Mouse (Mus musculus) layer of hippocampus, adult 8-10 months (tissue): ENCODE results near the gene Tmem262. TPM values are rescaled to one million over a fixed set of nuclear protein-coding genes. Genes with fewer than 3 reads are reported as not detected.
A peak's percentile ranks its signal among the peaks of the same experiment; 100 is the strongest.

Experiments used
- DNase-seq, 2 experiments: peaks; one replicate each; pipeline ENCODE4 v3.0.0; 2022; ENCODE audit warnings: low spot score in 2 of 2
- microRNA-seq, 2 experiments: library from miRNA; unstranded; fragments of <30 nt; microRNA quantifications; one replicate each; pipeline ENCODE4 v1.2.0; 2022
- total RNA-seq, 4 experiments: library from RNA; stranded (reverse); gene quantifications; 2 replicates each; pipeline ENCODE4 v1.2.4; 2022

The Tmem262 gene
- total RNA-seq, 4 experiments from 2014 or later = not detected

DNA sequence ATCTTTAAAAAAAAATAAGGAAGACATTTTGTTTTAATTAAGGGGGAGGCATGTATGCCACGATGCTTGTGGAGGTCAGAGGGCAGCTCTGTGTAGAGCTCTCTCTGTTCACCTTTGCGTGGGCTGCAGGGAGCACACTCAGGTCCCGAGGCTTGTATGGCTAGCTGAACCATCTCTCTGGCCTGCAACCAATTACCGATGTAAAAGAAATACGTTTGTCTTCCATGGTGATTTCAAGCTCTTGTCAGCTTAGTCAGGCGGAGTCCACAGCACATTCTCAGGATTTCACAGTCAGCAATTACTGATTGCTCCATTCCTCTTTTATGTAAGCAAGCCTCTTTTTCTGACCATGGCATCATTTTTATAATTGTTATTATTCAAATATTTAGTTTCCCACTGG lies 21.4 kb downstream of the Tmem262 start:
- DNase-seq = no peak

DNA sequence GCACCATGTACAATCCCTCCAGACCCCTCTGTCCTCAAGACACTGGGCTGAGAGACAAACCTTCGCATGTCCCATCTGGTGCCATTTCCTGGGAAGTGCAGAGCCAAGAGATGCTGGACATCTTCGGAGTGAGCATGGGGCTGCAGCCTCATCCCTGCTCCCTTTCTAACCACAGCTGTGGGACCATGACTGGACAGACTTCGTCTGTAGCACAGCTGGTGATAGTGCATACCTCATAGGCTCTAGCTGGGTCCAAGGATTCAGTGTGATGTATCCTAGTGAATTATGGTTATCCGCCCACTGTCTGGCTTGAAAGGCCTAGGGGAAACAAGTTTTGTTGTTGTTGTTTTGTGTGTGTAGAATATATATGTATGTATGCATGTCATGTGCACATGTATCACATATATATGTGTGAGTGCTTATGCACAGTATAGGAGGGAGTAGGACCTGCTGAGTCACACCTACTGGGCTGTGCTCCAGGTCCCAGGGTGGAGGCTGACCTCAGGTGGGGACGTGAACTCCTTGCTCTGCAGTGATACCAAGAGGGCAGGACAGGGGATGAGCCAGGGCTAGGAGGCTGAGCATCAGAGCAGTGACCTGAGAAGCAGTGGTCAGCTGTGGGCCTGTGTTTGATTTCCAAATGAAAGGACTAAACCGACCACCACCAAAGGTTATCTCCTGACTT lies 22.5 kb downstream of the Tmem262 start:
- DNase-seq = no peak

- DNase-seq = no peak
Observed at GRCm38 (mm10) chr19:6104476-6104875, 24.6 kb downstream of the Tmem262 start.

DNA sequence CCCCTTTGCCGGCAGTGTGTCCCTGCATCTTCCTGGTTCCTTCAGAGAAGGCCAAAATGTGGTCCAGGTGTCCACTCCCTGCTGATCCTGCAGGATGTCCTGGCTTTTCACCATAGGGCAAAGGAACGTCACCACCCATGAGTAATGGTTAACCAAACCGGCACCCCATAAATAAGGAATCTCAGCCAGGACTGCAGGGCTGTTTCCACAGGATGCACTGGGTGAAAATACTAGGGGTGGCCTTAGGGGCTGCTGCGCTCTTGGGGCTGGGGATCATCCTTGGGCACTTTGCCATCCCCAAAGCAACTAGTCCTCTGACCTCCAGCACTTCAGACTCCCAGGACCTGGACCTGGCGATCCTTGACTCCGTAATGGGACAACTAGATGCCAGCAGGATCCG lies 25.8 kb downstream of the Tmem262 start, which contains the start of gene Naaladl1:
Naaladl1 (plus strand) TSS at position 197 of the 400 bp plus-strand sequence.
- DNase-seq = no peak

- DNase-seq = no peak
Observed at GRCm38 (mm10) chr19:6113116-6113515, 33.3 kb downstream of the Tmem262 start.

DNA sequence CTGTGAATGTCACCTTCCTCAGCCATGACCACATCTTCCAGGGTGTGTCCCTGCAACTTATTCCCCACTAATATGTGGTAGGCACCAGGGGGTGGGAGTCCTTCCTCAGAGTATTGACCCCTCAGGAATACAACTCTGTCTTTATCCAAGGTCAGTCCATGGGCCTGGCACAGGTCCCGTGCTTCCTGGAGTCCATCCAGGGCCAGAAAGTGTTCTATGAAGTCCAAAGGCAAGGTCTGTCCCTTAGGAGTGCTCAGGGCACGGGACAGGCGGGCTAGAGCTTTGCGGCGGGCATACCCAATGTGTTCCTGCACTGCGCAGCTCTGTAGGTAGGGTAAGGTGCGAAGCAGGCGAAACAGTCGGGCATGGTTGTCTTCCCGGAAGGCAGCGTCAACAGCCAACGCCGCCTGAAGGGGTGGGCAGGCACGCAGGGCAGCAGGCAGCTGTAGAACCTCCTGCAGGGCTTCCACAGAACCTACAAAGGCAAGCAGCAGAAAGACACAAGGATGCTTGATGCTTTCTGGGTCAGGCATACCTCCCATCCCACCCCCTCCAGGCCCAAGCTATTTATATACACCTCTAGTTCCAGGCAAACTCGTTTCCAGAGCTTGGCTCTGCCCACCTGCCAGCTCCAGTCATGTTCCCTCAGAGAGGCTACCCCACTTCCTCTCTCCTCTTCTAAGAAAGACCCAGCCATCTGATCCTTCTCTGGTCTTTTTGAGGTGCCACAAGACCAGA lies 36.4 kb downstream of the Tmem262 start:
- no peak for DNase-seq

DNA sequence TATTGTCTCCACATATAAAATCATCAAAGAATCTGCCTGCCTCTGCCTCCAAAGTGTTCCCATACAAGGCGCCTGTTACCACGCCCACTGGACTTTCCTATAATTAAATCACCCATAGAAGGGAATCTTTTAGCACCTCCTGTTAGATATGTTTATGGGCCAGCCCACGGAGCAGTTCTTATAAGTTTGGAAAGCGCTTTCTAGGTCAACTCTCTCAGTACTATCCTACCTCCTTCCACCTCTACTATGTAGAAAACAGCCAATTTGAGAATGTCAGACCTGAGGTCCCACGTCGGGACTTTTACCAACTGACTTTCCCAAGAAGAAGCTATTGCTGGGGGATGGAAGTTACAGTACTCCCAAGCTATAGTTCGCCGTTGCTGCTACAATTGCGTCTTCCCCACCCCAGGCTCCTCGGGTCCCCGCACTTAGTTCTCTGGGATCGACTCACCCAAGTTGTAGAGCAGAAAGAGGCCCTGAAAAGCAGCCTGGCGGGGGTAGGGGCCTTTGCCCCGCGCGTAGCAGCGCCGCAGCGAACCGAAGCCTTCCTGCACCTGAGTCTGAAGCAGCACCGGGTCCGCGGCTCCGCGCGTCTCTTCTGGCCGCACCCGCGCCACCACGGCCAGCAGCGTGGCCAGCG lies 37.6 kb downstream of the Tmem262 start:
- no peak for DNase-seq

DNA sequence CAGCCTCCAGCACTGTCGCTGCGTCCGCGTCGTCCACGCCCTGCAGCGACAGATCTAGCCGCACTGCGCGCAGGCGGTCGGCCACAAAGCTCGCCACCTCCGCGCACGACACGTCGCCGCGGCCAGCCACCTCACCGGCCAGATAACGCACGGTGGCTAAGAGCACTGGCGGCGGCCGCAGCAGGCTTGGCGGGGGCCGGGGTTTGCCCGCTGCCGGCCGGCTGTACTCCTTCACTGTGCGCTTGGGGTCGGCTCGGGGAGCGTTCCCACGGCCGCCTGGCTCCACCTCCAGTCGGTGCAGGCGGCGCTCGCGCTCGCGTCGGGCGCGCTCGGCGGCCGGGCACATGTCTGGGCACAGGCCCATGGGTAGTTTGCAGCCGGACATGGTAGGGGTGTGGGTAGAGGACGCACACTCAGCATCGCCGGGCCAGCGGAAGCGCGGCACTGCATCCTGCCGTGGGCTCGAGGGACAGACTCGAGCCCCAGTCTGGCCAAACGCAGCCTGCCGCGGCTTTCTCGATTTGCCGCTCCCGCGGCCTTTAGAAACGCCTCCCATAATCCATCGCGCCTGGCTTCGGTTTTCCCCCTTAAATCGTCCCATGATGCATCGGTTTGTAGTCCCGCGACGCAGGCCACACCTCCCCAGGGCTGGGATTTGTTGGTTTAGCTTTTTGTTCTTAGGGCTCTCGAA lies 38.3 kb downstream of the Tmem262 start, which contains the start of gene Sac3d1:
Sac3d1 (minus strand) TSS at position 665 of the 691 bp plus-strand sequence.
- DNase-seq = peak; percentile 86 to 89

DNA sequence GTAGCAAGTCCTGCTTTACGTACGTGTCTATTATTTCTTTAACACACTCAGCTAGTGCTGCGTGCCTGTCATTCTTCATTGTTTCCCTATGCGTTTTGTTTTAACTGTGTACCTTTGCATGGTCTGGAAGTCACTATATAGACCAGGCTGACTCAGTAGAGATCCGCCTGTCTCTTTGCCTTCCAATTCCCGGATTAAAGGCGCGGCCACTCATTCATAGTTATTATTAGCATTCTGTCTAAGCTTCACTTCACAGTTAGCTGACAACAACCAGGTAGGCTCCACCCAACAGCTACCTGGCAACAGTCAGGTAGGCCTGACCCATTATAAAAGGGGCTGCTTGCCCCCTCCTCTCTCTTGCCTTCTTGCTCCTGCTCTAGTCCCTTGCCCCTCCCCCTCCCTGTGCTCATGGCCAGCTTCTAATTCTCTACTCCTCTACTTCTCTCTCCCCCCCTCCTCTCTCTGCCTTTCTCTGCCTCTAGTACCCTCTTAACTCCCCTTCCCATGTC lies 38.9 kb downstream of the Tmem262 start:
- DNase-seq = no peak

DNA sequence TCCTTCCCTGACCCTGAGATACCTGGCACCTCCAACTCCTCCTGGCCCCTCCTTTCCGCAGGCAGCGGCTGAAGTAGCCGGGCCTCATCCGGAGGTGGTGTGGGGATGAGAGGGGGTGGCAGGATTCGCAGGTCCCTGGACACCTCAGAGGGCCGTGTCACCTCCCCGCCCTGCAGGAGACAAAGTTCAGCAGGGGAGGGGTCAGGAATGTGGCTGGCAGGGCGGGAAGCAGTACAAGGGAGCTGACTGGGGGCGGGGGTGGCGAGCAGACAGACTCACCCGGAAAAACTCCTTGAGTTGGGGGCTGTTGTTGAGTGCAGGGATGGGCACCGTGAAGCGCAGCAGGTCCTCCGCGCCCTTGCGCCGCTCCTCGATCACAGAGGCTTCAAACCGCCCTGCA lies 41.9 kb downstream of the Tmem262 start:
- no peak for DNase-seq

GRCm38 (mm10) chr19:6123330-6123729 lies 43.5 kb downstream of the Tmem262 start:
- no peak for DNase-seq

DNA sequence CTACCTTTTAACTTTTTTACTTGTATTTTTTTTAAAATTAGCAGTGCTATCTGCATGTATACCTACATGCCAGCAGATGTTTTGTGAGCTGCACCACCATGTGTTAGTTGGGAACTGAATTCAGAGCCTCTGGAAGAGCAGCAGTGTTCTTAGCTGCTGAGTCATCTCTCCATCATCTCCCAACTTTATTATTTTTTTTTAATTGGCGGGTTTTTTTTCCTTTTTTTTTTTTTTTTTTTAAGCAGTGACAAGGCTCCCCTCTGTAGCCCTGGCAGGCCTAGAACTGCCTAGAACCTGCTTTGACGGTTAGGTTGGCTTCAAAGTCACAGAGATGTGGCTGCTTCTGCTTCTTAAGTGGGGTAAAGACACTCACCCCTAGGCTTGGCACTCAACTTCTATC lies 45.1 kb downstream of the Tmem262 start:
- no peak for DNase-seq

GRCm38 (mm10) chr19:6126289-6126688 lies 46.5 kb downstream of the Tmem262 start:
- DNase-seq = no peak

GRCm38 (mm10) chr19:6126789-6127580 lies 47.2 kb downstream of the Tmem262 start:
- no peak for DNase-seq

DNA sequence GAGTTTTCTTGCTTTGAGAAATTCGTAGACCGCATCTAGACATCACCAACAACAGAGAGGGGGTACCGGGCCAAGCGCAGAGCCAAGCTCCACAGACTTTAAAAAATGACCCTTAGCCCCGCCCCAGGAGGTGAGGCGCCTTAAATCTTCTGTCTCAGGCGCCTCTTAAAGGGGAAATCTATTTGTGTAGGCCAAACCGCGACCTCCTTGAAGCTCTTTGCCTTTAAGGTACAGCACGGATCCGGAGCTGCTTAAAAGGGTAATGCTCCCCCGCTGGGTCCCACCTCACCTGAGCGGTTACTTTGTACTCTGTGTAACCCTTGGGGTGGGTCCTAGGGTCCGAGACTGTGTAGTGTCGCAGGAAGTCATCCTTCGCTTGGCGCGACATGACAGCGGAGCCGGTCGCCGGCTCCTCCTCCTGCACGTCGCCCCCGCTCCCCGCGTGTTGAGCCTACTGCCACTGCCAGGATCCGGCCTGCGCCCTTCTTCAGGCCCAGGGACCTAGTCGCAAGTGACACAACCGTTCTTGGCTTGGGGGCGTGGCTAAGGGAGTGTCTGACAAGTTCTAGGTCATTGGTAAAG lies 48.0 kb downstream of the Tmem262 start, which contains the start of gene Snx15:
Snx15 (minus strand) TSS at position 545 of the 582 bp plus-strand sequence.
- DNase-seq = peak; percentile 94

Small RNA genes lying within 50 kb of the gene (microRNA-seq; reads per million reads assigned to microRNA genes)
- 1.6 to 5.8 reads per million in 2 experiments for gene Mir6988

Other genes with a start within 250 kb of the Tmem262 start
- gene Frmd8, start 204.8 kb upstream of the Tmem262 start, total RNA-seq = 10 to 100 TPM; 10.4 to 20.8 (median 16.3) TPM
- 1 to 10 TPM; 3.1 to 7.1 (median 4.5) TPM for gene Slc25a45, start 202.2 kb upstream of the Tmem262 start, total RNA-seq
- 1 to 10 TPM; 2.2 to 3.5 (median 2.9) TPM for gene Tigd3, start 185.9 kb upstream of the Tmem262 start, total RNA-seq
- gene Dpf2, start 167.0 kb upstream of the Tmem262 start, total RNA-seq = 100 to 1,000 TPM in 1 of 4 experiments, 10 to 100 TPM in 3; 89.6 to 135 (median 97.5) TPM
- 1 to 10 TPM; 4.4 to 6.0 (median 5.4) TPM for gene Cdc42ep2, start 155.2 kb upstream of the Tmem262 start, total RNA-seq
- gene Pola2, start 115.8 kb upstream of the Tmem262 start, total RNA-seq = 1 to 10 TPM; 4.4 to 8.2 (median 7.1) TPM
- not detected for gene Slc22a20, start 93.9 kb upstream of the Tmem262 start, total RNA-seq
- gene Capn1, start 64.1 kb upstream of the Tmem262 start, total RNA-seq = 10 to 100 TPM; 23.7 to 27.7 (median 25.1) TPM
- 10 to 100 TPM; 40.4 to 48.8 (median 43.7) TPM for gene Syvn1, start 33.5 kb upstream of the Tmem262 start, total RNA-seq
- 10 to 100 TPM; 43.5 to 51.3 (median 46.1) TPM for gene Mrpl49, start 22.2 kb upstream of the Tmem262 start, total RNA-seq
- 100 to 1,000 TPM; 653 to 927 (median 780) TPM for gene Fau, start 22.2 kb upstream of the Tmem262 start, total RNA-seq
- 10 to 100 TPM; 27.0 to 38.4 (median 32.4) TPM for gene Znhit2, start 18.8 kb upstream of the Tmem262 start, total RNA-seq
- 10 to 100 TPM; 21.7 to 30.5 (median 26.6) TPM for gene Tm7sf2, start 11.7 kb upstream of the Tmem262 start, total RNA-seq
- gene Vps51, start 2.8 kb upstream of the Tmem262 start, total RNA-seq = 100 to 1,000 TPM in 2 of 4 experiments, 10 to 100 TPM in 2; 90.4 to 103 (median 99.8) TPM
- gene Gm28374, start 2.2 kb downstream of the Tmem262 start, total RNA-seq = 1 to 10 TPM in 1 of 4 experiments, not detected in 3; 2.3 TPM
- gene Zfpl1, start 4.9 kb downstream of the Tmem262 start, total RNA-seq = 10 to 100 TPM; 38.8 to 44.1 (median 41.4) TPM
- under 1 TPM in 1 of 4 experiments, not detected in 3; 0.31 TPM for gene Cdca5, start 5.0 kb downstream of the Tmem262 start, total RNA-seq
- not detected for gene AC131692.1, start 14.4 kb downstream of the Tmem262 start, total RNA-seq
- under 1 TPM in 3 of 4 experiments, not detected in 1; 0.14 to 0.25 (median 0.17) TPM for gene Naaladl1, start 25.7 kb downstream of the Tmem262 start, total RNA-seq
- 10 to 100 TPM; 11.0 to 13.4 (median 12.9) TPM for gene Sac3d1, start 38.6 kb downstream of the Tmem262 start, total RNA-seq
- 10 to 100 TPM; 38.7 to 43.0 (median 41.8) TPM for gene Snx15, start 48.3 kb downstream of the Tmem262 start, total RNA-seq
- 1 to 10 TPM in 1 of 4 experiments, under 1 TPM in 2, not detected in 1; 0.83 to 1.3 (median 0.96) TPM for gene Batf2, start 61.0 kb downstream of the Tmem262 start, total RNA-seq
- 10 to 100 TPM; 79.8 to 93.3 (median 85.0) TPM for gene Arl2, start 61.5 kb downstream of the Tmem262 start, total RNA-seq
- not detected for gene Majin, start 104.4 kb downstream of the Tmem262 start, total RNA-seq
- gene Gpha2, start 146.3 kb downstream of the Tmem262 start, total RNA-seq = not detected
- gene Ppp2r5b, start 155.8 kb downstream of the Tmem262 start, total RNA-seq = 100 to 1,000 TPM; 126 to 136 (median 128) TPM
- 10 to 100 TPM; 34.1 to 41.8 (median 37.1) TPM for gene Atg2a, start 161.6 kb downstream of the Tmem262 start, total RNA-seq
- 10 to 100 TPM; 59.1 to 76.4 (median 70.3) TPM for gene Ehd1, start 196.7 kb downstream of the Tmem262 start, total RNA-seq
- 1 to 10 TPM; 5.9 to 9.5 (median 6.5) TPM for gene Cdc42bpg, start 226.4 kb downstream of the Tmem262 start, total RNA-seq